Mouse (Mus musculus) MEL (cell line): ENCODE data around the gene Olfr788. TPM values are rescaled to one million over a fixed set of nuclear protein-coding genes. Genes with fewer than 3 reads are reported as not detected.

ENCODE experiments used
- DNase-seq: peaks from one replicate; pipeline ENCODE4 v3.0.0; 2011; ENCODE audit warnings: low read depth, low spot score
- H3K27ac ChIP-seq: 2 replicates; pipeline ENCODE4 v1.5.1; 2012; ENCODE audit warnings: low read depth, mild to moderate bottlenecking, control low read depth, low read length, moderate library complexity; ENCODE audit not compliant: control insufficient read depth
- H3K27me3 ChIP-seq, 2 experiments: fragments of 150-350 bp in 1 of 2; sonication (generic) in 1 of 2; 2 replicates each; pipeline ENCODE4 v1.6.1; 2012; ENCODE audit warnings: low read length in 2 of 2, mild to moderate bottlenecking in 2 of 2, improper control_type of control experiment in 1 of 2, moderate library complexity in 1 of 2; ENCODE audit not compliant: insufficient read depth in 2 of 2, control insufficient read depth in 1 of 2
- H3K36me3 ChIP-seq, 2 experiments: 2 replicates each; pipeline ENCODE4 v1.6.1; 2012 to 2014; ENCODE audit warnings: low read length in 2 of 2, improper control_type of control experiment in 1 of 2, inconsistent platforms in 1 of 2, mild to moderate bottlenecking in 1 of 2; ENCODE audit not compliant: insufficient read depth in 2 of 2, control insufficient read depth in 1 of 2
- H3K4me1 ChIP-seq, 2 experiments: fragments of 150-350 bp in 1 of 2; sonication (generic) in 1 of 2; 2 replicates each; pipeline ENCODE4 v1.6.1; 2012; ENCODE audit warnings: low read length in 2 of 2, improper control_type of control experiment in 1 of 2, mild to moderate bottlenecking in 1 of 2; ENCODE audit not compliant: insufficient read depth in 2 of 2, control insufficient read depth in 1 of 2
- H3K4me3 ChIP-seq, 2 experiments: fragments of 150-350 bp in 1 of 2; sonication (generic) in 1 of 2; 2 replicates each; pipeline ENCODE4 v1.5.1; 2012; ENCODE audit warnings: low read depth in 2 of 2, low read length in 2 of 2, mild to moderate bottlenecking in 2 of 2, moderate library complexity in 2 of 2, control low read depth in 1 of 2, improper control_type of control experiment in 1 of 2; ENCODE audit not compliant: control insufficient read depth in 1 of 2, insufficient read depth in 1 of 2
- H3K79me2 ChIP-seq: 2 replicates; pipeline ENCODE4 v1.6.1; 2012; ENCODE audit warnings: mild to moderate bottlenecking, low read length, moderate library complexity; ENCODE audit not compliant: control insufficient read depth, poor library complexity, insufficient read depth
- H3K9ac ChIP-seq: 2 replicates; pipeline ENCODE4 v1.6.1; 2012; ENCODE audit warnings: low read depth, mild to moderate bottlenecking, control low read depth, low read length, moderate library complexity; ENCODE audit not compliant: control insufficient read depth, poor library complexity, severe bottlenecking
- H3K9me3 ChIP-seq: fragments of 150-350 bp; sonication (generic); replicated peaks from 2 replicates; pipeline ENCODE4 v1.6.1; 2012; ENCODE audit warnings: mild to moderate bottlenecking, low read length, improper control_type of control experiment, moderate library complexity; ENCODE audit not compliant: insufficient read depth
- BHLHE40 ChIP-seq: IDR thresholded peaks from 2 replicates; pipeline ENCODE4 v1.6.1; 2012; ENCODE audit warnings: low read depth, mild to moderate bottlenecking, inconsistent platforms, low read length, improper control_type of control experiment, borderline replicate concordance
- CHD1 ChIP-seq: IDR thresholded peaks from 2 replicates; pipeline ENCODE4 v1.6.1; 2012; ENCODE audit warnings: low read depth, mild to moderate bottlenecking, inconsistent platforms, low read length, improper control_type of control experiment
- CHD2 ChIP-seq: IDR thresholded peaks from 2 replicates; pipeline ENCODE4 v1.6.1; 2011; ENCODE audit warnings: low read length, improper control_type of control experiment
- CTCF ChIP-seq, 3 experiments: IDR thresholded peaks in 2 of 3; conservative IDR thresholded peaks in 1 of 3; 2 replicates each; pipeline ENCODE4 v1.5.1; 2011 to 2012; ENCODE audit warnings: low read length in 3 of 3, low read depth in 2 of 3, mild to moderate bottlenecking in 2 of 3, improper control_type of control experiment in 1 of 3, inconsistent platforms in 1 of 3, mixed read lengths in 1 of 3, moderate library complexity in 1 of 3; ENCODE audit not compliant: control insufficient read depth in 1 of 3, insufficient read depth in 1 of 3, poor library complexity in 1 of 3, severe bottlenecking in 1 of 3
- E2F4 ChIP-seq: IDR thresholded peaks from 2 replicates; pipeline ENCODE4 v1.6.1; 2011; ENCODE audit warnings: low read depth, low read length, improper control_type of control experiment, borderline replicate concordance
- ELF1 ChIP-seq: IDR thresholded peaks from 2 replicates; pipeline ENCODE4 v1.6.1; 2014; ENCODE audit warnings: low read depth, mild to moderate bottlenecking, inconsistent platforms, low read length, improper control_type of control experiment, moderate library complexity
- ETS1 ChIP-seq: IDR thresholded peaks from 2 replicates; pipeline ENCODE4 v1.6.1; 2012; ENCODE audit warnings: low read depth, mild to moderate bottlenecking, inconsistent platforms, low read length, improper control_type of control experiment, moderate library complexity
- GABPA ChIP-seq: IDR thresholded peaks from 2 replicates; pipeline ENCODE4 v1.6.1; 2012; ENCODE audit warnings: low read depth, mild to moderate bottlenecking, inconsistent platforms, low read length, improper control_type of control experiment, moderate library complexity
- GATA1 ChIP-seq: IDR thresholded peaks from 2 replicates; pipeline ENCODE4 v1.6.1; 2011; ENCODE audit warnings: low read depth, low read length, improper control_type of control experiment
- HCFC1 ChIP-seq: IDR thresholded peaks from 2 replicates; pipeline ENCODE4 v1.6.1; 2012; ENCODE audit warnings: low read depth, mild to moderate bottlenecking, inconsistent platforms, low read length, improper control_type of control experiment, moderate library complexity
- JUND ChIP-seq: IDR thresholded peaks from 2 replicates; pipeline ENCODE4 v1.6.1; 2011; ENCODE audit warnings: low read depth, mild to moderate bottlenecking, improper control_type of control experiment, low read length
- MAX ChIP-seq: IDR thresholded peaks from 2 replicates; pipeline ENCODE4 v1.6.1; 2011; ENCODE audit warnings: low read length, improper control_type of control experiment
- MAZ ChIP-seq: IDR thresholded peaks from 2 replicates; pipeline ENCODE4 v1.6.1; 2012; ENCODE audit warnings: low read depth, mild to moderate bottlenecking, inconsistent platforms, low read length, improper control_type of control experiment
- MEF2A ChIP-seq: IDR thresholded peaks from 2 replicates; pipeline ENCODE4 v1.6.1; 2014; ENCODE audit warnings: low read depth, mild to moderate bottlenecking, inconsistent platforms, low read length, improper control_type of control experiment; ENCODE audit not compliant: poor library complexity, insufficient replicate concordance, severe bottlenecking; ENCODE audit errors: extremely low read depth
- MXI1 ChIP-seq: IDR thresholded peaks from 2 replicates; pipeline ENCODE4 v1.6.1; 2011; ENCODE audit warnings: mild to moderate bottlenecking, low read depth, low read length, improper control_type of control experiment
- MYB ChIP-seq: IDR thresholded peaks from 2 replicates; pipeline ENCODE4 v1.6.1; 2011; ENCODE audit warnings: mild to moderate bottlenecking, low read depth, low read length, improper control_type of control experiment
- MYC ChIP-seq: IDR thresholded peaks from 2 replicates; pipeline ENCODE4 v1.6.1; 2011; ENCODE audit warnings: low read depth, mild to moderate bottlenecking, low read length, improper control_type of control experiment, moderate library complexity
- NELFE ChIP-seq: IDR thresholded peaks from 2 replicates; pipeline ENCODE4 v1.6.1; 2011; ENCODE audit warnings: low read depth, low read length, improper control_type of control experiment
- NRF1 ChIP-seq: IDR thresholded peaks from 2 replicates; pipeline ENCODE4 v1.6.1; 2014; ENCODE audit warnings: low read depth, mild to moderate bottlenecking, inconsistent platforms, low read length, improper control_type of control experiment, moderate library complexity; ENCODE audit not compliant: poor library complexity, insufficient read depth, severe bottlenecking
- POLR2AphosphoS5 ChIP-seq: IDR thresholded peaks from 2 replicates; pipeline ENCODE4 v1.6.1; 2012; ENCODE audit warnings: low read depth, borderline replicate concordance, mild to moderate bottlenecking, inconsistent platforms, low read length, moderate library complexity, mixed read lengths
- RAD21 ChIP-seq: IDR thresholded peaks from 2 replicates; pipeline ENCODE4 v1.6.1; 2011; ENCODE audit warnings: mild to moderate bottlenecking, low read depth, low read length, improper control_type of control experiment
- SIN3A ChIP-seq: IDR thresholded peaks from 2 replicates; pipeline ENCODE4 v1.6.1; 2012; ENCODE audit warnings: low read length, improper control_type of control experiment, inconsistent platforms
- SMC3 ChIP-seq: IDR thresholded peaks from 2 replicates; pipeline ENCODE4 v1.6.1; 2011; ENCODE audit warnings: low read depth, low read length, improper control_type of control experiment
- USF1 ChIP-seq: IDR thresholded peaks from 2 replicates; pipeline ENCODE4 v1.6.1; 2014; ENCODE audit warnings: low read depth, mild to moderate bottlenecking, inconsistent platforms, low read length, improper control_type of control experiment, moderate library complexity
- USF2 ChIP-seq, 2 experiments: IDR thresholded peaks; 2 replicates each; pipeline ENCODE4 v1.6.1; 2011 to 2012; ENCODE audit warnings: improper control_type of control experiment in 2 of 2, low read length in 2 of 2, borderline replicate concordance in 1 of 2, inconsistent platforms in 1 of 2, low read depth in 1 of 2, mild to moderate bottlenecking in 1 of 2; ENCODE audit not compliant: insufficient read depth in 1 of 2
- ZC3H11A ChIP-seq: IDR thresholded peaks from 2 replicates; pipeline ENCODE4 v1.6.1; 2012; ENCODE audit warnings: low read depth, mild to moderate bottlenecking, inconsistent platforms, low read length, improper control_type of control experiment
- ZKSCAN1 ChIP-seq: IDR thresholded peaks from 2 replicates; pipeline ENCODE4 v1.6.1; 2012; ENCODE audit warnings: low read depth, mild to moderate bottlenecking, inconsistent platforms, low read length, improper control_type of control experiment, moderate library complexity
- ZMIZ1 ChIP-seq: IDR thresholded peaks from 2 replicates; pipeline ENCODE4 v1.6.1; 2012; ENCODE audit warnings: low read depth, mild to moderate bottlenecking, inconsistent platforms, low read length, improper control_type of control experiment, moderate library complexity
- polyA plus RNA-seq, 2 experiments: library from polyadenylated mRNA; stranded (reverse) in 1 of 2; unstranded in 1 of 2; fragments of >175 nt in 1 of 2; fragments of >200 nt in 1 of 2; gene quantifications; 2 replicates each; pipeline versions ENCODE4 v1.2.1 to v1.2.4; 2012; ENCODE audit warnings: low replicate concordance in 2 of 2, low read depth in 1 of 2; ENCODE audit not compliant: insufficient read length in 2 of 2, insufficient read depth in 1 of 2, missing spikeins in 1 of 2
- total RNA-seq: library from RNA; depleted of rRNA; stranded (reverse); fragments of 300-350 nt; gene quantifications from 2 replicates; pipeline ENCODE4 v1.2.3, GENCODE M21; 2012

Olfr788 gene
- total and polyA plus RNA-seq, 3 experiments: not detected

GRCm38 (mm10) chr10:129461562-129461961 lies 9.2 kb upstream of the Olfr788 start, which contains the start of gene Olfr787:
Gene Olfr787 (plus strand): TSS chr10:129461862.
- Histone ChIP-seq H3K4me3 (no peak within 1 kb of the TSS), H3K27me3 (no peaks in the 10 kb centered on the region), H3K9me3 (no peaks in the 10 kb centered on the region), H3K27ac (no peak within 1 kb of the TSS), H3K79me2 (no peaks in the 10 kb centered on the region), H3K4me1 (no peaks in the 10 kb centered on the region), H3K36me3 (no peaks in the 10 kb centered on the region), H3K9ac (no peak within 1 kb of the TSS)
- no peak for DNase-seq
- TF ChIP-seq MXI1 (no peak), HCFC1 (no peak), SMC3 (no peak), ZC3H11A (no peak), ZKSCAN1 (no peak), SIN3A (no peak), NRF1 (no peak), CTCF (IDR thresholded peaks at IDR 0.05 in 2 of 3, conservative IDR thresholded peaks at IDR 0.05 in 1 of 3; ENCODE audit: control insufficient read depth in 1 of 3, insufficient read depth in 1 of 3, low read depth in 2 of 3, low read length in 3 of 3, poor library complexity in 1 of 3, severe bottlenecking in 1 of 3) (no peak), BHLHE40 (no peak), MAX (no peak), NELFE (no peak), E2F4 (no peak), USF1 (no peak), CHD2 (no peak), GABPA (no peak), RAD21 (no peak), USF2 (IDR thresholded peaks at IDR 0.05; ENCODE audit: borderline replicate concordance in 1 of 2, insufficient read depth in 1 of 2, low read depth in 1 of 2, low read length in 2 of 2) (no peak), MEF2A (no peak)

- no peak overlapping the region for H3K27ac ChIP-seq
- TF ChIP-seq ETS1: no peak
- TF ChIP-seq CTCF (IDR thresholded peaks at IDR 0.05 in 2 of 3, conservative IDR thresholded peaks at IDR 0.05 in 1 of 3; ENCODE audit: control insufficient read depth in 1 of 3, insufficient read depth in 1 of 3, low read depth in 2 of 3, low read length in 3 of 3, poor library complexity in 1 of 3, severe bottlenecking in 1 of 3): no peak
- no peak for TF ChIP-seq ELF1
- TF ChIP-seq USF2 (IDR thresholded peaks at IDR 0.05; ENCODE audit: borderline replicate concordance in 1 of 2, insufficient read depth in 1 of 2, low read depth in 1 of 2, low read length in 2 of 2): no peak
- TF ChIP-seq JUND: no peak
- TF ChIP-seq GATA1: no peak
- TF ChIP-seq NRF1: no peak
- TF ChIP-seq SMC3: no peak
- TF ChIP-seq ZC3H11A: no peak
- TF ChIP-seq MYC: no peak
- TF ChIP-seq MAZ: no peak
- TF ChIP-seq POLR2AphosphoS5: no peak
- TF ChIP-seq MXI1: no peak
- no peak for TF ChIP-seq CHD1
- TF ChIP-seq ZMIZ1: no peak
- no peak for TF ChIP-seq RAD21
- TF ChIP-seq MEF2A: no peak
- no peak for TF ChIP-seq MYB
- no peak for TF ChIP-seq ZKSCAN1
- TF ChIP-seq NELFE: no peak
- no peak overlapping the region for H3K4me3 ChIP-seq
- H3K27me3 ChIP-seq: no peaks in the 10 kb centered on the region
- no peaks in the 10 kb centered on the region for H3K79me2 ChIP-seq
- no peak overlapping the region for H3K9ac ChIP-seq
- H3K9me3 ChIP-seq: no peaks in the 10 kb centered on the region
- no peak for DNase-seq
- H3K4me1 ChIP-seq: no peaks in the 10 kb centered on the region
- no peaks in the 10 kb centered on the region for H3K36me3 ChIP-seq
Measured at GRCm38 (mm10) chr10:129473256-129473655, 2.5 kb downstream of the Olfr788 start.
